ENCODE assay signal across 21 mouse cellular contexts in genomic region chr2:166378325-166378724, GRCm38 (mm10).
A peak's percentile ranks its signal among the peaks of the same experiment; 100 is the strongest.
DNase-seq lines count a peak whose midpoint lies in the region; ATAC-seq and TF ChIP-seq lines count a peak whose summit lies in the region.
"Had no signal": no experiment of that assay in that cellular context is flagged by ENCODE, and none has a peak within 500 bp of the region (broad histone marks: within the 10 kb centered on the region; RNA-seq: fewer than 3 reads in every experiment).

No protein-coding gene starts in this region.

- H3K4me1 ChIP-seq in forebrain, embryonic 10.5 days: peaks cover 21% of the 10 kb centered on the region
- no peaks in the 10 kb centered on the region for H3K4me1 ChIP-seq in forebrain, postnatal 0 days (ENCODE audit: insufficient read depth)
- peaks cover 9% of the 10 kb centered on the region for H3K4me1 ChIP-seq in midbrain, embryonic 14.5 days (ENCODE audit: control insufficient read depth, insufficient read depth, low read length)
- H3K4me1 ChIP-seq in midbrain, embryonic 15.5 days: peaks cover 10% of the 10 kb centered on the region
- peaks cover 47% of the 10 kb centered on the region for H3K4me1 ChIP-seq in embryonic facial prominence, embryonic 10.5 days
- H3K4me1 ChIP-seq in limb, embryonic 13.5 days: peaks cover 47% of the 10 kb centered on the region

- 0 out of 2 replicates have a peak, but pooled peaks cover 5% of the 10 kb centered on the region for H3K27me3 ChIP-seq in forebrain, embryonic 10.5 days (ENCODE audit: poor library complexity, severe bottlenecking)
- H3K27me3 ChIP-seq in forebrain, postnatal 0 days (ENCODE audit: insufficient read depth, low read length): no peaks in the 10 kb centered on the region
- H3K27me3 ChIP-seq in midbrain, embryonic 14.5 days (ENCODE audit: control insufficient read depth, insufficient read depth, low read length): no peaks in the 10 kb centered on the region
- H3K27me3 ChIP-seq in midbrain, embryonic 15.5 days (replicated peaks): no peaks in the 10 kb centered on the region; the same call in 1 of the 2 replicates
- peaks cover 6% of the 10 kb centered on the region for H3K27me3 ChIP-seq in embryonic facial prominence, embryonic 10.5 days (replicated peaks; ENCODE audit: low read depth, poor library complexity, severe bottlenecking)
- no peaks in the 10 kb centered on the region for H3K27me3 ChIP-seq in limb, embryonic 13.5 days
- H3K27me3 ChIP-seq: heart, embryonic 15.5 days had no signal

- peaks cover 8% of the 10 kb centered on the region; the same call in 1 of the 2 replicates for H3K9me3 ChIP-seq in forebrain, embryonic 10.5 days
- H3K9me3 ChIP-seq in forebrain, postnatal 0 days (ENCODE audit: low read length): 0 out of 2 replicates have a peak, but pooled peaks cover 4% of the 10 kb centered on the region
- no peaks in the 10 kb centered on the region for H3K9me3 ChIP-seq in midbrain, embryonic 14.5 days (ENCODE audit: control insufficient read depth, low read length)
- no peaks in the 10 kb centered on the region for H3K9me3 ChIP-seq in midbrain, embryonic 15.5 days
- H3K9me3 ChIP-seq in embryonic facial prominence, embryonic 10.5 days: no peaks in the 10 kb centered on the region
- H3K9me3 ChIP-seq in limb, embryonic 13.5 days: no peaks in the 10 kb centered on the region
- H3K9me3 ChIP-seq: heart, embryonic 15.5 days had no signal

- no peak for ATAC-seq in forebrain, postnatal 0 days
- ATAC-seq in midbrain, embryonic 14.5 days (ENCODE audit: low FRiP score, low TSS enrichment): no peak
- ATAC-seq in midbrain, embryonic 15.5 days (replicated peaks): no peak
- peak; percentile 34; the same call in 1 of the 2 replicates for ATAC-seq in limb, embryonic 13.5 days (ENCODE audit: low FRiP score, low read depth)
- ATAC-seq: midbrain, embryonic 16.5 days had no signal

- no peak overlapping the region for H3K4me2 ChIP-seq in forebrain, postnatal 0 days (ENCODE audit: low read depth)
- H3K4me2 ChIP-seq in midbrain, embryonic 14.5 days (ENCODE audit: low read length): no peak overlapping the region
- no peak overlapping the region for H3K4me2 ChIP-seq in midbrain, embryonic 15.5 days
- no peak overlapping the region for H3K4me2 ChIP-seq in limb, embryonic 13.5 days (replicated peaks)
- H3K4me2 ChIP-seq: heart, embryonic 15.5 days had no signal

- H3K27ac ChIP-seq in forebrain, embryonic 10.5 days: 0 out of 2 replicates have a peak overlapping the region, but pooled peaks have one; percentile 1
- no peak overlapping the region for H3K27ac ChIP-seq in forebrain, postnatal 0 days (ENCODE audit: low read depth, low read length)
- no peak overlapping the region for H3K27ac ChIP-seq in midbrain, embryonic 14.5 days (replicated peaks; ENCODE audit: low read depth, low read length)
- no peak overlapping the region for H3K27ac ChIP-seq in midbrain, embryonic 15.5 days
- peak overlapping the region; percentile 62; the same call in 1 of the 2 replicates for H3K27ac ChIP-seq in embryonic facial prominence, embryonic 10.5 days (replicated peaks)
- no peak overlapping the region; the same call in 1 of the 2 replicates for H3K27ac ChIP-seq in limb, embryonic 13.5 days
- H3K27ac ChIP-seq: heart, adult 2 months; heart, embryonic 15.5 days had no signal

- WGBS in forebrain, embryonic 10.5 days: 64% methylated on average over 3 of the region's 3 CpGs
- WGBS in forebrain, postnatal 0 days: 43% methylated on average over 3 of the region's 3 CpGs
- WGBS in midbrain, embryonic 14.5 days: 34% methylated on average over 3 of the region's 3 CpGs
- whole genome bisulfite sequencing in midbrain, embryonic 15.5 days: 28% methylated on average over 3 of the region's 3 CpGs
- 70% methylated on average over 3 of the region's 3 CpGs for WGBS in embryonic facial prominence, embryonic 10.5 days
- WGBS in limb, embryonic 13.5 days: 16% methylated on average over 3 of the region's 3 CpGs

- H3K4me3 ChIP-seq in forebrain, embryonic 10.5 days: no peak overlapping the region
- H3K4me3 ChIP-seq in forebrain, postnatal 0 days (ENCODE audit: low read depth, low read length): no peak overlapping the region
- no peak overlapping the region for H3K4me3 ChIP-seq in midbrain, embryonic 14.5 days (replicated peaks; ENCODE audit: low read depth, low read length)
- no peak overlapping the region for H3K4me3 ChIP-seq in midbrain, embryonic 15.5 days
- H3K4me3 ChIP-seq in embryonic facial prominence, embryonic 10.5 days: no peak overlapping the region
- H3K4me3 ChIP-seq in limb, embryonic 13.5 days: no peak overlapping the region
- H3K4me3 ChIP-seq: heart, adult 2 months; heart, embryonic 15.5 days had no signal

- TF ChIP-seq CTCF in forebrain, postnatal 0 days (IDR thresholded peaks at IDR 0.05; ENCODE audit: low read depth): no peak

- H3K36me3 ChIP-seq in forebrain, embryonic 10.5 days (replicated peaks): no peaks in the 10 kb centered on the region
- no peaks in the 10 kb centered on the region for H3K36me3 ChIP-seq in forebrain, postnatal 0 days (ENCODE audit: insufficient read depth)
- no peaks in the 10 kb centered on the region for H3K36me3 ChIP-seq in midbrain, embryonic 14.5 days (ENCODE audit: control insufficient read depth, insufficient read depth, low read length)
- H3K36me3 ChIP-seq in midbrain, embryonic 15.5 days (replicated peaks): no peaks in the 10 kb centered on the region
- no peaks in the 10 kb centered on the region for H3K36me3 ChIP-seq in embryonic facial prominence, embryonic 10.5 days (replicated peaks)
- no peaks in the 10 kb centered on the region for H3K36me3 ChIP-seq in limb, embryonic 13.5 days
- H3K36me3 ChIP-seq: heart, embryonic 15.5 days had no signal

- H3K9ac ChIP-seq in forebrain, postnatal 0 days: no peak overlapping the region
- no peak overlapping the region for H3K9ac ChIP-seq in midbrain, embryonic 14.5 days (replicated peaks; ENCODE audit: low read length)
- H3K9ac ChIP-seq in midbrain, embryonic 15.5 days: no peak overlapping the region
- no peak overlapping the region for H3K9ac ChIP-seq in limb, embryonic 13.5 days
- H3K9ac ChIP-seq: heart, embryonic 15.5 days had no signal

- DNase-seq in forebrain, embryonic 10.5 days (ENCODE audit: extremely low spot score, low spot score): no peak
- DNase-seq in forebrain, postnatal 0 days: no peak
- DNase-seq in midbrain, embryonic 14.5 days: peak; percentile 53
- DNase-seq in embryonic facial prominence, embryonic 10.5 days (ENCODE audit: low spot score): no peak
- DNase-seq in spleen, adult 12 weeks (ENCODE audit: low spot score): no peak
- no peak for DNase-seq in ovary, postnatal 14 days (ENCODE audit: low spot score)
- DNase-seq: cerebellum, adult 8-10 months; cerebellum, postnatal 36 days; gastrocnemius, postnatal 36 days; heart, adult 2 months; heart, postnatal 4 days; kidney, adult 9 months; kidney, postnatal 14 days; liver; lung, postnatal 4 days; right cerebral cortex, postnatal 25 days; thymus, postnatal 36 days had no signal

Comparison
In these comparisons a context has a peak if more than half of its experiments do, and no peak if none do; other contexts are left out.
1. H3K27ac ChIP-seq: peak in forebrain, embryonic 10.5 days (single experiment) and embryonic facial prominence, embryonic 10.5 days (single experiment); none in forebrain, postnatal 0 days (single experiment), midbrain, embryonic 14.5 days (single experiment), midbrain, embryonic 15.5 days (single experiment) and limb, embryonic 13.5 days (single experiment).